8 mouse cellular contexts compared by ENCODE assay signal in genomic region chr11:5949586-5950352, GRCm38 (mm10). TPM values are rescaled to one million over a fixed set of nuclear protein-coding genes. Genes with fewer than 3 reads are reported as not detected.
A peak's percentile ranks its signal among the peaks of the same experiment; 100 is the strongest.
DNase-seq lines count a peak whose midpoint lies in the region; ATAC-seq and TF ChIP-seq lines count a peak whose summit lies in the region.

Gene Gck (minus strand): TSS chr11:5950081.

- no peak within 1 kb of the TSS for H3K4me2 ChIP-seq in forebrain, embryonic 16.5 days (ENCODE audit: low read length)
- H3K4me2 ChIP-seq in lung, postnatal 0 days (replicated peaks; ENCODE audit: low read depth, low read length): no peak within 1 kb of the TSS

- H3K27me3 ChIP-seq in ES-Bruce4 (ENCODE audit: control insufficient read depth, insufficient read depth, low read length, poor library complexity, severe bottlenecking): no peaks in the 10 kb centered on the region
- no peaks in the 10 kb centered on the region for H3K27me3 ChIP-seq in forebrain, embryonic 16.5 days (replicated peaks; ENCODE audit: control insufficient read depth, insufficient read depth, low read length)
- H3K27me3 ChIP-seq in lung, postnatal 0 days (replicated peaks; ENCODE audit: insufficient read depth, low read length): no peaks in the 10 kb centered on the region

- H3K36me3 ChIP-seq in ES-Bruce4 (ENCODE audit: control insufficient read depth, insufficient read depth, low read length, poor library complexity, severe bottlenecking): no peaks in the 10 kb centered on the region
- no peaks in the 10 kb centered on the region for H3K36me3 ChIP-seq in forebrain, embryonic 16.5 days (ENCODE audit: control insufficient read depth, insufficient read depth)
- no peaks in the 10 kb centered on the region for H3K36me3 ChIP-seq in lung, postnatal 0 days (ENCODE audit: insufficient read depth, low read length)

- H3K9ac ChIP-seq in ES-Bruce4 (ENCODE audit: low read depth, poor library complexity, severe bottlenecking): peak within 1 kb of the TSS; percentile 18; the same call in 1 of the 2 replicates
- H3K9ac ChIP-seq in forebrain, embryonic 16.5 days (replicated peaks; ENCODE audit: low read depth, low read length): no peak within 1 kb of the TSS
- no peak within 1 kb of the TSS for H3K9ac ChIP-seq in lung, postnatal 0 days (replicated peaks; ENCODE audit: low read depth)

- TF ChIP-seq CTCF in ES-Bruce4 (IDR thresholded peaks at IDR 0.05; ENCODE audit: low read depth, low read length): no peak
- no peak for TF ChIP-seq CTCF in lung, postnatal 0 days (IDR thresholded peaks at IDR 0.05)

- WGBS in forebrain, embryonic 16.5 days: 52% methylated on average over 8 of the region's 8 CpGs
- WGBS in lung, postnatal 0 days: 38% methylated on average over 8 of the region's 8 CpGs

- no peak for TF ChIP-seq EP300 in ES-Bruce4 (IDR thresholded peaks at IDR 0.05; ENCODE audit: insufficient read depth, low read depth, low read length)
- no peak for TF ChIP-seq EP300 in lung, postnatal 0 days (IDR thresholded peaks at IDR 0.05)

- no peaks in the 10 kb centered on the region for H3K9me3 ChIP-seq in ES-Bruce4 (replicated peaks; ENCODE audit: control insufficient read depth, insufficient read depth, low read length, poor library complexity, severe bottlenecking)
- no peaks in the 10 kb centered on the region for H3K9me3 ChIP-seq in forebrain, embryonic 16.5 days (ENCODE audit: control insufficient read depth, low read length)
- no peaks in the 10 kb centered on the region for H3K9me3 ChIP-seq in lung, postnatal 0 days (ENCODE audit: low read length)

- peak within 1 kb of the TSS; percentile 21; the same call in 1 of the 2 replicates for H3K4me3 ChIP-seq in ES-Bruce4 (ENCODE audit: low read depth, low read length)
- no peak within 1 kb of the TSS for H3K4me3 ChIP-seq in forebrain, embryonic 16.5 days (replicated peaks; ENCODE audit: low read length)
- no peak within 1 kb of the TSS for H3K4me3 ChIP-seq in lung, postnatal 0 days (ENCODE audit: low read depth, low read length)

- peak; percentile 36; the same call in 1 of the 2 replicates for ATAC-seq in forebrain, embryonic 16.5 days
- ATAC-seq in lung, postnatal 0 days: peak; percentile 45
- ATAC-seq in frontal cortex, adult (ENCODE audit: low TSS enrichment): no peak

- no peak for TF ChIP-seq POLR2A in ES-Bruce4 (IDR thresholded peaks at IDR 0.05; ENCODE audit: insufficient read depth, low read length)

- H3K4me1 ChIP-seq in ES-Bruce4 (ENCODE audit: control insufficient read depth, insufficient read depth, low read length): peaks cover 8% of the 10 kb centered on the region
- H3K4me1 ChIP-seq in forebrain, embryonic 16.5 days (replicated peaks; ENCODE audit: control insufficient read depth, insufficient read depth, low read length): peaks cover under 1% of the 10 kb centered on the region
- H3K4me1 ChIP-seq in lung, postnatal 0 days (ENCODE audit: insufficient read depth, low read depth, low read length): no peaks in the 10 kb centered on the region

- H3K27ac ChIP-seq in ES-Bruce4 (ENCODE audit: insufficient read depth, low read length): no peak within 1 kb of the TSS
- H3K27ac ChIP-seq in forebrain, embryonic 16.5 days (ENCODE audit: low read length): no peak within 1 kb of the TSS
- H3K27ac ChIP-seq in lung, postnatal 0 days (ENCODE audit: low read length): no peak within 1 kb of the TSS

- no peak for DNase-seq in heart, adult 8-10 months (ENCODE audit: low spot score)
- no peak for DNase-seq in heart, adult 9 months (ENCODE audit: low spot score in 2 of 2)
- peak; percentile 65 for DNase-seq in lung, postnatal 0 days (ENCODE audit: low spot score)
- DNase-seq in ovary, postnatal 36 days (ENCODE audit: low spot score): no peak
- no peak for DNase-seq in urinary bladder, postnatal 36 days (ENCODE audit: low spot score in 2 of 2)

RNA-seq across cellular contexts. Expression of gene Gck, which starts in this region (rescaled TPM):
- 10 to 100 TPM; 15.2 to 30.8 (median 18.1) TPM for total RNA-seq in heart, adult 8-10 months (2022)
- not detected in 2 replicates for polyA plus RNA-seq in ES-Bruce4 (2011; ENCODE audit: insufficient read depth, insufficient read length, low read depth, missing spikeins)
- 5.5 and 8.2 TPM in 2 replicates for polyA plus RNA-seq in forebrain, embryonic 16.5 days (2015; fragmentation: Nextera tagmentation; extraction: Ambion mirVana)
- polyA plus RNA-seq in lung, postnatal 0 days (2015; fragmentation: Nextera tagmentation; extraction: Ambion mirVana): 1.2 and 2.1 TPM in 2 replicates
